In genomic region chr8:109780548-109780947, GRCm38 (mm10) we compare ENCODE assay signal across 10 mouse cellular contexts. TPM values are rescaled to one million over a fixed set of nuclear protein-coding genes. Genes with fewer than 3 reads are reported as not detected.
A peak's percentile ranks its signal among the peaks of the same experiment; 100 is the strongest.
DNase-seq lines count a peak whose midpoint lies in the region; ATAC-seq and TF ChIP-seq lines count a peak whose summit lies in the region.
"Had no signal": no experiment of that assay in that cellular context is flagged by ENCODE, and none has a peak within 500 bp of the region (broad histone marks: within the 10 kb centered on the region; RNA-seq: fewer than 3 reads in every experiment).

No protein-coding gene starts in this region.

- H3K4me2 ChIP-seq in lung, embryonic 14.5 days, result peak overlapping the region; percentile 95
- H3K4me2 ChIP-seq in intestine, embryonic 15.5 days (replicated peaks), result peak overlapping the region; percentile 76
- H3K4me2 ChIP-seq in stomach, embryonic 14.5 days (replicated peaks; ENCODE audit: low read depth, low read length), result peak overlapping the region; percentile 79

- 45% methylated on average over 4 of the region's 4 CpGs for WGBS in lung, embryonic 14.5 days
- WGBS in lung, adult 2 months, result 38% methylated on average over 4 of the region's 4 CpGs
- WGBS in intestine, embryonic 15.5 days, result 58% methylated on average over 4 of the region's 4 CpGs
- WGBS in stomach, embryonic 14.5 days, result 53% methylated on average over 4 of the region's 4 CpGs

- H3K9me3 ChIP-seq in erythroblast, embryonic 14.5 days (ENCODE audit: control insufficient read depth, low read length), result no peaks in the 10 kb centered on the region
- no peaks in the 10 kb centered on the region for H3K9me3 ChIP-seq in lung, embryonic 14.5 days (ENCODE audit: low read depth, low read length)
- no peaks in the 10 kb centered on the region for H3K9me3 ChIP-seq in intestine, embryonic 15.5 days
- H3K9me3 ChIP-seq in stomach, embryonic 14.5 days (ENCODE audit: control insufficient read depth, low read depth, low read length), result no peaks in the 10 kb centered on the region

- TF ChIP-seq CTCF in lung, embryonic 14.5 days (IDR thresholded peaks at IDR 0.05; ENCODE audit: low read depth), result no peak
- TF ChIP-seq CTCF in lung, adult 2 months (IDR thresholded peaks at IDR 0.05; ENCODE audit: insufficient read depth, low read length), result no peak

- H3K9ac ChIP-seq in lung, embryonic 14.5 days, result peak overlapping the region; percentile 23; the same call in 1 of the 2 replicates
- no peak overlapping the region for H3K9ac ChIP-seq in intestine, embryonic 15.5 days
- no peak overlapping the region for H3K9ac ChIP-seq in stomach, embryonic 14.5 days (replicated peaks; ENCODE audit: low read depth, low read length)

- H3K27me3 ChIP-seq in erythroblast, embryonic 14.5 days (ENCODE audit: control insufficient read depth), result peaks cover 17% of the 10 kb centered on the region
- no peaks in the 10 kb centered on the region for H3K27me3 ChIP-seq in lung, embryonic 14.5 days (ENCODE audit: insufficient read depth, low read length)
- no peaks in the 10 kb centered on the region for H3K27me3 ChIP-seq in intestine, embryonic 15.5 days (replicated peaks)
- H3K27me3 ChIP-seq in stomach, embryonic 14.5 days (ENCODE audit: control insufficient read depth, insufficient read depth, low read length), result no peaks in the 10 kb centered on the region

- peak overlapping the region; percentile 97 for H3K4me3 ChIP-seq in erythroblast, embryonic 14.5 days (replicated peaks)
- H3K4me3 ChIP-seq in lung, embryonic 14.5 days (ENCODE audit: low read depth, low read length), result peak overlapping the region; percentile 92; the same call in 1 of the 2 replicates
- no peak overlapping the region for H3K4me3 ChIP-seq in lung, adult 2 months (replicated peaks; ENCODE audit: extremely low read depth, low read depth, low read length)
- no peak overlapping the region for H3K4me3 ChIP-seq in intestine, embryonic 15.5 days (replicated peaks)
- H3K4me3 ChIP-seq in stomach, embryonic 14.5 days (ENCODE audit: low read depth, low read length), result peak overlapping the region; percentile 95

- peaks cover 47% of the 10 kb centered on the region for H3K4me1 ChIP-seq in erythroblast, embryonic 14.5 days (ENCODE audit: control insufficient read depth)
- peaks cover 6% of the 10 kb centered on the region for H3K4me1 ChIP-seq in lung, embryonic 14.5 days (ENCODE audit: insufficient read depth)
- H3K4me1 ChIP-seq in lung, adult 2 months (ENCODE audit: control insufficient read depth, insufficient read depth, low read length), result peaks cover 16% of the 10 kb centered on the region
- H3K4me1 ChIP-seq in intestine, embryonic 15.5 days (replicated peaks), result peaks cover 9% of the 10 kb centered on the region; the same call in 1 of the 2 replicates
- H3K4me1 ChIP-seq in stomach, embryonic 14.5 days (ENCODE audit: control insufficient read depth, insufficient read depth, low read length), result peaks cover 2% of the 10 kb centered on the region; the same call in 1 of the 2 replicates

- no peak for ATAC-seq in erythroblast, adult 5-6 weeks (replicated peaks; ENCODE audit: low FRiP score, poor library complexity, severe bottlenecking)
- no peak for ATAC-seq in lung, embryonic 14.5 days (ENCODE audit: insufficient read depth)
- no peak for ATAC-seq in intestine, embryonic 15.5 days
- ATAC-seq in stomach, embryonic 14.5 days (ENCODE audit: insufficient number of reproducible peaks, insufficient read depth, low FRiP score, low read depth), result no peak

- DNase-seq in lung, embryonic 14.5 days, result no peak
- DNase-seq in lung, adult 2 months, result no peak
- DNase-seq in ovary, postnatal 36 days (ENCODE audit: low spot score), result no peak
- no peak for DNase-seq in urinary bladder, adult 18-20 months (ENCODE audit: low spot score in 2 of 2)
- DNase-seq: cerebellum, postnatal 36 days; kidney, adult 9 months had no signal

- H3K27ac ChIP-seq in lung, embryonic 14.5 days (ENCODE audit: low read depth), result no peak overlapping the region
- H3K27ac ChIP-seq in intestine, embryonic 15.5 days, result no peak overlapping the region
- no peak overlapping the region for H3K27ac ChIP-seq in stomach, embryonic 14.5 days (ENCODE audit: low read length)

- TF ChIP-seq POLR2A in lung, adult 2 months (IDR thresholded peaks at IDR 0.05; ENCODE audit: borderline replicate concordance, extremely low read depth, low read depth, low read length), result no peak

- H3K36me3 ChIP-seq in erythroblast, embryonic 14.5 days (ENCODE audit: control insufficient read depth), result peaks cover 3% of the 10 kb centered on the region; the same call in 1 of the 2 replicates
- no peaks in the 10 kb centered on the region for H3K36me3 ChIP-seq in lung, embryonic 14.5 days (ENCODE audit: insufficient read depth)
- H3K36me3 ChIP-seq in intestine, embryonic 15.5 days, result no peaks in the 10 kb centered on the region
- H3K36me3 ChIP-seq in stomach, embryonic 14.5 days (ENCODE audit: control insufficient read depth, insufficient read depth, low read length), result no peaks in the 10 kb centered on the region

RNA-seq across cellular contexts. Expression of gene Ap1g1, which starts 2.2 kb away (rescaled TPM):
- 0.16 and 0.26 TPM in 2 replicates for polyA plus RNA-seq in erythroblast, embryonic 14.5 days (2012)
- total RNA-seq in erythroblast, adult 5-6 weeks (2015; ENCODE audit: low replicate concordance), result 35.7 and 85.7 TPM in 2 replicates
- 26.2 and 55.2 TPM in 2 replicates for total RNA-seq in erythroblast, adult 5-6 weeks (2017; ENCODE audit: low replicate concordance)
- 38.0 and 41.8 TPM in 2 replicates for polyA plus RNA-seq in lung, embryonic 14.5 days (2014; fragmentation: Nextera tagmentation; extraction: Ambion mirVana)
- polyA plus RNA-seq in lung, adult 2 months (2012; rRNA removed), result 25.0 and 38.2 TPM in 2 replicates
- 38.0 and 39.0 TPM in 2 replicates for polyA plus RNA-seq in intestine, embryonic 15.5 days (2015; fragmentation: Nextera tagmentation; extraction: Ambion mirVana)
- polyA plus RNA-seq in stomach, embryonic 14.5 days (2014; fragmentation: Nextera tagmentation; extraction: Ambion mirVana), result 36.5 and 39.2 TPM in 2 replicates

RNA-seq across cellular contexts. Expression of gene Atxn1l, which starts 43.0 kb away (rescaled TPM):
- 1.3 TPM in 2 replicates for polyA plus RNA-seq in erythroblast, embryonic 14.5 days (2012)
- total RNA-seq in erythroblast, adult 5-6 weeks (2015; ENCODE audit: low replicate concordance), result 1.3 and 5.6 TPM in 2 replicates
- total RNA-seq in erythroblast, adult 5-6 weeks (2017; ENCODE audit: low replicate concordance), result 3.5 and 4.3 TPM in 2 replicates
- polyA plus RNA-seq in lung, embryonic 14.5 days (2014; fragmentation: Nextera tagmentation; extraction: Ambion mirVana), result 8.4 and 11.2 TPM in 2 replicates
- 24.5 and 31.6 TPM in 2 replicates for polyA plus RNA-seq in lung, adult 2 months (2012; rRNA removed)
- polyA plus RNA-seq in intestine, embryonic 15.5 days (2015; fragmentation: Nextera tagmentation; extraction: Ambion mirVana), result 5.4 and 5.7 TPM in 2 replicates
- polyA plus RNA-seq in stomach, embryonic 14.5 days (2014; fragmentation: Nextera tagmentation; extraction: Ambion mirVana), result 6.0 and 6.9 TPM in 2 replicates

Comparison
In these comparisons a context has a peak if more than half of its experiments do, and no peak if none do; other contexts are left out.
1. H3K4me3 ChIP-seq: peak in erythroblast, embryonic 14.5 days (single experiment), lung, embryonic 14.5 days (single experiment) and stomach, embryonic 14.5 days (single experiment); none in lung, adult 2 months (single experiment) and intestine, embryonic 15.5 days (single experiment).
2. RNA of gene Ap1g1, which starts 2.2 kb away (polyA plus RNA-seq): 38.0 to 41.8 TPM in lung, embryonic 14.5 days, 36.5 to 39.2 TPM in stomach, embryonic 14.5 days, 38.0 to 39.0 TPM in intestine, embryonic 15.5 days and 25.0 to 38.2 TPM in lung, adult 2 months; 0.16 to 0.26 TPM in erythroblast, embryonic 14.5 days; every median in the first group is over 10 times any median in the second.
3. Peak in every context shown above with its lines, with median percentiles within 50 percentile points of each other: H3K4me2 ChIP-seq.